7 mouse cellular contexts compared by ENCODE assay signal in genomic region chr4:124714545-124715481, GRCm38 (mm10). TPM values are rescaled to one million over a fixed set of nuclear protein-coding genes. Genes with fewer than 3 reads are reported as not detected.
DNase-seq lines count a peak whose midpoint lies in the region; ATAC-seq lines count a peak whose summit lies in the region.

Gene Sf3a3, plus strand, starts transcription at chr4:124714776.

- no peaks in the 10 kb centered on the region for H3K27me3 ChIP-seq in intestine, embryonic 16.5 days (replicated peaks; ENCODE audit: control insufficient read depth, insufficient read depth, low read length)
- no peaks in the 10 kb centered on the region for H3K27me3 ChIP-seq in midbrain, embryonic 11.5 days (ENCODE audit: control insufficient read depth, insufficient read depth, low read length)

- H3K27ac ChIP-seq in intestine, embryonic 16.5 days (ENCODE audit: low read length), result peak within 1 kb of the TSS; percentile 70
- peak within 1 kb of the TSS; percentile 48; the same call in 1 of the 2 replicates for H3K27ac ChIP-seq in midbrain, embryonic 11.5 days (ENCODE audit: low read depth, low read length)

- peak; percentile 91 for ATAC-seq in intestine, embryonic 16.5 days
- peak; percentile 91 for ATAC-seq in midbrain, embryonic 11.5 days (ENCODE audit: low FRiP score)

- WGBS in intestine, embryonic 16.5 days, result under 1% methylated on average over 57 of the region's 57 CpGs
- under 1% methylated on average over 57 of the region's 57 CpGs for WGBS in midbrain, embryonic 11.5 days

- H3K36me3 ChIP-seq in intestine, embryonic 16.5 days (ENCODE audit: control insufficient read depth, insufficient read depth, low read length), result peaks cover 16% of the 10 kb centered on the region
- H3K36me3 ChIP-seq in midbrain, embryonic 11.5 days (ENCODE audit: control insufficient read depth, insufficient read depth, low read length), result peaks cover 17% of the 10 kb centered on the region; the same call in 1 of the 2 replicates

- peak within 1 kb of the TSS; percentile 94 for H3K4me2 ChIP-seq in intestine, embryonic 16.5 days (ENCODE audit: low read depth, low read length)
- peak within 1 kb of the TSS; percentile 70 for H3K4me2 ChIP-seq in midbrain, embryonic 11.5 days

- intact Hi-C loops in gastrocnemius, postnatal 36 days (cut with DNase I), result loop anchor here (5.0 kb wide), 2 partner anchors 87 to 132 kb away; partner anchors contain the start of gene Mtf1
- intact Hi-C loops in left cerebral cortex, postnatal 36 days (cut with DNase I), result no loop called here

- H3K9me3 ChIP-seq in intestine, embryonic 16.5 days (ENCODE audit: control insufficient read depth, low read length), result no peaks in the 10 kb centered on the region
- H3K9me3 ChIP-seq in midbrain, embryonic 11.5 days (ENCODE audit: control insufficient read depth, low read length), result no peaks in the 10 kb centered on the region

- peak within 1 kb of the TSS; percentile 93 for H3K9ac ChIP-seq in intestine, embryonic 16.5 days (ENCODE audit: low read depth, low read length)
- H3K9ac ChIP-seq in midbrain, embryonic 11.5 days (ENCODE audit: low read length), result peak within 1 kb of the TSS; percentile 95

- peak; percentile 96 for DNase-seq in adrenal gland, adult 2 months
- DNase-seq in embryo, embryonic 11.5 days (ENCODE audit: low read depth, low spot score), result peak; percentile 94
- peak; percentile 92 to 94 for DNase-seq in gastrocnemius, postnatal 36 days
- peak; percentile 93 to 95 for DNase-seq in left cerebral cortex, postnatal 36 days (ENCODE audit: low spot score in 2 of 2)
- DNase-seq in midbrain, embryonic 11.5 days (ENCODE audit: low spot score, missing footprints), result peak; percentile 99
- DNase-seq in skeletal muscle tissue, adult 2 months (ENCODE audit: low read depth, low spot score), result peak; percentile 91

- peaks cover 19% of the 10 kb centered on the region for H3K4me1 ChIP-seq in intestine, embryonic 16.5 days (ENCODE audit: control insufficient read depth, insufficient read depth, low read length)
- H3K4me1 ChIP-seq in midbrain, embryonic 11.5 days (ENCODE audit: control insufficient read depth, insufficient read depth, low read length), result peaks cover 14% of the 10 kb centered on the region

- H3K4me3 ChIP-seq in intestine, embryonic 16.5 days (ENCODE audit: low read length), result peak within 1 kb of the TSS; percentile 95
- peak within 1 kb of the TSS; percentile 96 for H3K4me3 ChIP-seq in midbrain, embryonic 11.5 days (ENCODE audit: low read depth, low read length)

RNA-seq across cellular contexts. Expression of gene Sf3a3, which starts in this region (rescaled TPM):
- total RNA-seq in adrenal gland, adult 2 months (2021), result 10 to 100 TPM; 30.6 to 40.0 TPM
- 2.8 and 3.8 TPM in 2 replicates for polyA plus RNA-seq in adrenal gland, adult 2 months (2012; rRNA removed)
- 10 to 100 TPM; 10.1 to 12.8 TPM for total RNA-seq in gastrocnemius, postnatal 36 days (2021)
- polyA plus RNA-seq in intestine, embryonic 16.5 days (2015; fragmentation: Nextera tagmentation; extraction: Ambion mirVana), result 105 and 125 TPM in 2 replicates
- 10 to 100 TPM; 31.8 to 37.3 TPM for total RNA-seq in left cerebral cortex, postnatal 36 days (2021)
- polyA plus RNA-seq in midbrain, embryonic 11.5 days (2014; fragmentation: Nextera tagmentation; extraction: Ambion mirVana), result 221 and 236 TPM in 2 replicates

Comparison
In these comparisons a context has a peak if more than half of its experiments do, and no peak if none do; other contexts are left out.
1. Peak in every context shown above with its lines: DNase-seq, ATAC-seq, H3K4me3 ChIP-seq and H3K27ac ChIP-seq.
2. RNA of gene Sf3a3 (polyA plus RNA-seq): 221 to 236 TPM in midbrain, embryonic 11.5 days and 105 to 125 TPM in intestine, embryonic 16.5 days; 2.8 to 3.8 TPM in adrenal gland, adult 2 months; every median in the first group is over 10 times any median in the second.